Mouse (Mus musculus) midbrain, embryonic 16.5 days (tissue): ENCODE measurements at regions not wholly inside any gene's neighbourhood (a gene's known extent, or its start where the extent isn't known, plus 50 kb on each side); places are given as distances from the start of the nearest gene placed in this dataset.
A peak's percentile ranks its signal among the peaks of the same experiment; 100 is the strongest.
"Not testable (repeated sequence)": the region's sequence is repeated elsewhere in the genome, so short reads cannot be mapped to it uniquely, and the experiment has no call there.

ENCODE experiments used
- ATAC-seq: fragments of 200-750 bp; cut with Nextera tagmentation; 2 replicates; pipeline ENCODE4 v1.8.0; 2017; ENCODE audit warnings: moderate TSS enrichment
- H3K27ac ChIP-seq: fragments of 300-500 bp; sonication (generic); 2 replicates; pipeline ENCODE4 v1.5.1; 2014; ENCODE audit warnings: mild to moderate bottlenecking, low read length, mixed read lengths
- H3K27me3 ChIP-seq: fragments of 300-500 bp; sonication (generic); 2 replicates; pipeline ENCODE4 v1.6.1; 2014; ENCODE audit warnings: low read depth, low read length, mixed read lengths; ENCODE audit not compliant: control insufficient read depth, insufficient read depth
- H3K36me3 ChIP-seq: fragments of 300-500 bp; sonication (generic); 2 replicates; pipeline ENCODE4 v1.6.1; 2014; ENCODE audit warnings: mild to moderate bottlenecking, low read length, moderate library complexity, mixed read lengths; ENCODE audit not compliant: control insufficient read depth, insufficient read depth
- H3K4me1 ChIP-seq: fragments of 300-500 bp; sonication (generic); 2 replicates; pipeline ENCODE4 v1.6.1; 2014; ENCODE audit warnings: mild to moderate bottlenecking, low read length, mixed read lengths; ENCODE audit not compliant: control insufficient read depth, insufficient read depth
- H3K4me2 ChIP-seq: fragments of 300-500 bp; sonication (generic); 2 replicates; pipeline ENCODE4 v1.6.1; 2014; ENCODE audit warnings: mild to moderate bottlenecking, low read length, mixed read lengths
- H3K4me3 ChIP-seq: fragments of 300-500 bp; sonication (generic); 2 replicates; pipeline ENCODE4 v1.5.1; 2014; ENCODE audit warnings: low read depth, mild to moderate bottlenecking, low read length, moderate library complexity, mixed read lengths
- H3K9ac ChIP-seq: fragments of 300-500 bp; sonication (generic); 2 replicates; pipeline ENCODE4 v1.6.1; 2014; ENCODE audit warnings: low read depth, low read length, mixed read lengths
- H3K9me3 ChIP-seq: fragments of 300-500 bp; sonication (generic); replicated peaks from 2 replicates; pipeline ENCODE4 v1.6.1; 2014; ENCODE audit warnings: mild to moderate bottlenecking, low read length, mixed read lengths; ENCODE audit not compliant: control insufficient read depth, poor library complexity, severe bottlenecking
- WGBS: fragments of 180-500 bp; shearing (Covaris S2); extraction: QIAGEN DNeasy Blood & Tissue Kit; methylation state at CpG from one replicate; pipeline ENCODE4 v1.1.7; 2014; 5-methylcytosine and 5-hydroxymethylcytosine counted together

DNA sequence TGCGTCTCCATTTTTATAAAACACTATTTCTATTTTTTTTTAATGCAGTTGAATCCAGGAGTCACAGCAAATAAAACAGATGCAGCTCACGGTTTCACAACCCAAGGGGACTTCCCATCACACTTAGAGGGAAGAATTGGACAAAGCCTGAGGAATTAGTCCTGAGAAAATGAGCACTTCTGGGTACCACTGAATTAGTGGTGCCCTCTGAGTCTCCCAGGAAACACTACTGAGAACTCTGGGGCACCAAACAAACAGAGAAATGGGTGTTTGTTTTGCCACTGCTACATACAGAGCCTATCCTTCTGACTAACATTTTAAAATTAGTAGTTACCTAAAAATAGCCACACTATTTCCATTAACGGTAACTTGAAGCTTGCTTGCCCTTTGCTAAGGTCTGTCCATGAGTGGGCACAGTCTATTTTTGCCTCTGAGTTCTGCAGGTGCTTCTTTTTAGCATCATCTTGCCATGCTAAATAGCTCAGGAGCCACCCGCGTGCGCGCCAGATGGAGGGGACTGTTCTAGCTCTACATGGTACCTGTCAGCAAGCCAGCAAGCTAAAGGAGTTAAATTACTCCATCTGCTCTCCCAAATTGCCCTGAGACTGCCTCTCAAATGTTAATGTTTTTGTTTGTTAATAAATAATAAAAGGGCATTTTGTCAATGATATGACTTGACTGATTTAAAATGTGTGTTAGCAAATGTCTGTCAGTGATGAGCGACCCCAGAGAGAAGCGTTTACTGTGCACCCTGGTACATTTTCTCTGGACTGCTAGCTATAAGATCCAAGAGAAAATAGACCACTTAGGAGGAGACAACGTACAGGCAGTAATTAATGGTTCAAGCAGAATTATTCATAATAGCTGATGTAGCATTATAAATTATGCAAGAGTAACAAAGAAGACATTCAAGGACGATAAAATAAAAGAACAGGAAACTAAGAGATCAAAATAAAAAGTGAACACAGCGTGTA, 141.3 kb downstream of the Tas2r134 start:
- 48% methylated on average over 12 of the region's 12 CpGs for WGBS
- no peak overlapping the region for H3K9ac ChIP-seq
- H3K27me3 ChIP-seq, result no peaks in the 10 kb centered on the region
- no peaks in the 10 kb centered on the region for H3K36me3 ChIP-seq
- ATAC-seq, result peak; percentile 62; the same call in 1 of the 2 replicates
- H3K9me3 ChIP-seq, result no peaks in the 10 kb centered on the region
- H3K4me3 ChIP-seq, result no peak overlapping the region
- H3K27ac ChIP-seq, result no peak overlapping the region
- peaks cover 12% of the 10 kb centered on the region for H3K4me1 ChIP-seq
- H3K4me2 ChIP-seq, result no peak overlapping the region

DNA sequence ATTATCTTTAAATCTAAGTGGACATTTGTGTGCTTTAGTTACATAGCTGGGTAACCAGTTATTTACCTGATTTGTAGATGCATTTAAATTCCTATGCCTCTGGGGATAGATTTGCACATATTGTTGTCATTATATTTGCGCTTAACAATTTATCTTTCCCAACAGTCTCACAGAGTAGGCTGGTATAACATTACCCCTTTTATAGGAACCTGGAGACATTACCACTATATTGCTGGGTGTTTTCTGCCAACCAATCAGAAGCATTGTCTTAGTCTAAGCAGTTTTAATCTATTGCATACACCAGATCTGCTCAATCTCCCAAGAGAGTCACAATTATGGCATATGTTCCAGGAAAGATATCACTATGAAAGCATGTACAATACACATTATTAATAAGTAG, 149.8 kb downstream of the Rbm43 start:
- Histone ChIP-seq H3K4me2 (no peak overlapping the region), H3K36me3 (no peaks in the 10 kb centered on the region), H3K27ac (no peak overlapping the region), H3K4me1 (no peaks in the 10 kb centered on the region), H3K9me3 (no peaks in the 10 kb centered on the region), H3K9ac (no peak overlapping the region), H3K4me3 (no peak overlapping the region), H3K27me3 (no peaks in the 10 kb centered on the region)
- ATAC-seq, result no peak
- WGBS, result 91% methylated on average over 1 of the region's 1 CpGs

- no peaks in the 10 kb centered on the region for H3K9me3 ChIP-seq
- no peaks in the 10 kb centered on the region for H3K4me1 ChIP-seq
- no peak overlapping the region for H3K4me3 ChIP-seq
- H3K9ac ChIP-seq, result no peak overlapping the region
- H3K4me2 ChIP-seq, result no peak overlapping the region
- no peaks in the 10 kb centered on the region for H3K36me3 ChIP-seq
- ATAC-seq, result no peak
- WGBS, result 53% methylated on average over 3 of the region's 3 CpGs
- no peaks in the 10 kb centered on the region for H3K27me3 ChIP-seq
- no peak overlapping the region for H3K27ac ChIP-seq
Measured at GRCm38 (mm10) chr2:51788896-51789295, 146.1 kb downstream of the Rbm43 start.

DNA sequence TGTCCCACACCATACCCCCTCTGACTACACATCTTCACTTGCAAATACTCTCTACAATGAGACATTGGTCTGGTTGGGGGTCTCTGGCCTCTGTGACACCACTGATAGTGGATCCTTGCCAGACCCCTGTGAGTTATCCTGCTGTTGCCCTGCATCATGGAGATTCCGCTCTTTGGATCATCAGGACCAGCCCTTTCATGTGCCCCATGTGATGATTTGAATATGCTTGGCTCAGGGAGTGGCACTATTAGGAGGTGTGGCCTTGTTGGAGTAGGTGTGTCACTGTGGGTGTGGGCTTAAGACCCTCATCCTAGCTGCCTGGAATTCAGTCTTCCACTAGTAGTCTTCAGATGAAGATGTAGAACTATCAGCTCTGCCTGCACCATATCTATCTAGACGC, 141.7 kb downstream of the Rbm43 start:
- not testable (repeated sequence) for H3K4me2 ChIP-seq, H3K27me3 ChIP-seq, ATAC-seq, H3K9ac ChIP-seq, H3K4me3 ChIP-seq, H3K27ac ChIP-seq, H3K4me1 ChIP-seq, H3K36me3 ChIP-seq, H3K9me3 ChIP-seq
- 89% methylated on average over 2 of the region's 2 CpGs for WGBS

- WGBS, result 89% methylated on average over 1 of the region's 1 CpGs
- ATAC-seq, result no peak
- no peak overlapping the region for H3K27ac ChIP-seq
Measured at GRCm38 (mm10) chr2:51799856-51800255, 135.1 kb downstream of the Rbm43 start.

GRCm38 (mm10) chr2:51822976-51823375, 112.0 kb downstream of the Rbm43 start:
- no peak overlapping the region for H3K9ac ChIP-seq
- WGBS, result 85% methylated on average over 2 of the region's 2 CpGs
- H3K27ac ChIP-seq, result no peak overlapping the region
- no peaks in the 10 kb centered on the region for H3K27me3 ChIP-seq
- H3K4me3 ChIP-seq, result no peak overlapping the region
- ATAC-seq, result no peak
- no peaks in the 10 kb centered on the region for H3K4me1 ChIP-seq
- H3K9me3 ChIP-seq, result no peaks in the 10 kb centered on the region
- H3K4me2 ChIP-seq, result no peak overlapping the region
- no peaks in the 10 kb centered on the region for H3K36me3 ChIP-seq

More at GRCm38 (mm10) chr2:51799856-51800255, 135.1 kb downstream of the Rbm43 start:
- H3K4me3 ChIP-seq, result no peak overlapping the region
- H3K9me3 ChIP-seq, result no peaks in the 10 kb centered on the region
- H3K4me1 ChIP-seq, result no peaks in the 10 kb centered on the region
- no peak overlapping the region for H3K4me2 ChIP-seq
- no peak overlapping the region for H3K9ac ChIP-seq
- no peaks in the 10 kb centered on the region for H3K27me3 ChIP-seq
- H3K36me3 ChIP-seq, result no peaks in the 10 kb centered on the region

DNA sequence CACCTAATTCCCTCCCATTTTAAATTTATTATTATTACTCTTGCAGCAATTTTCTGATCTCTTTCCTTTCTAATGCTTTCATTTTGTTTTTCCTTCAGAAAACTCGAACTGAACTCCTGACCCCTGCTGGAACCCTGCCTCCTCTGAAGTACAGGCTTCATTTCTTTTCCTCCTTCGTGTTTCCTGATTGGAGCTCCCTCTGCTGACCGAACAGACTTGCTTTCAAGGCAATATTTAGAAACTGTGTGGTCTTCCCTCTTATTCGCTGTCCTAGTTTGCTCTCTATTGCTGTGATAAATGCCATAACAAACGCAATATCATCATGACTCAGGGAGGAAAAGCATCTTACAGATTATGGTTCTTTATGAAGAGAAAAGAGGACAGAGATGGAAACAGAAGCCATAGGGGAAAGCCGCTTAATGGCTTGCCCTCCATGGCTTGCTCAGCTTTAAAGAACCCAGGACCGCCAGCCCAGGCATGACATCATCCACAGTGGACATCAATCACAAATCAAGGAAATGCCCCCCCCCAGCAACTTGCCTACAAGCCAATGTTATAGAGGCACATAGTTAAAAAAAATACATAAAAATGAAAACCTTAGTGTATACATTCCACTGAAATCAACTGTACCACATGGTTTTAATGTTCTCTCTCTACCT, 104.5 kb downstream of the Rbm43 start:
- 35% methylated on average over 7 of the region's 7 CpGs for WGBS
- Histone ChIP-seq H3K4me1 (peaks cover 7% of the 10 kb centered on the region), H3K27ac (peak overlapping the region; percentile 39), H3K9ac (no peak overlapping the region), H3K27me3 (no peaks in the 10 kb centered on the region), H3K4me3 (no peak overlapping the region), H3K36me3 (no peaks in the 10 kb centered on the region), H3K9me3 (no peaks in the 10 kb centered on the region), H3K4me2 (no peak overlapping the region)
- ATAC-seq, result peak; percentile 60; the same call in 1 of the 2 replicates

- Histone ChIP-seq H3K9me3 (no peaks in the 10 kb centered on the region), H3K36me3 (no peaks in the 10 kb centered on the region), H3K27me3 (no peaks in the 10 kb centered on the region), H3K9ac (no peak overlapping the region), H3K4me1 (peaks cover 7% of the 10 kb centered on the region), H3K27ac (peak overlapping the region; percentile 28; the same call in 1 of the 2 replicates), H3K4me3 (no peak overlapping the region), H3K4me2 (no peak overlapping the region)
- ATAC-seq, result peak; percentile 84
- WGBS, result 32% methylated on average over 9 of the region's 9 CpGs
Measured at GRCm38 (mm10) chr2:51830965-51831720, 103.8 kb downstream of the Rbm43 start.
